Mouse (Mus musculus) CD4-positive helper T cell, adult 2 months (primary cell): ENCODE results near the gene Cnp.
"Not testable (repeated sequence)": the region's sequence is repeated elsewhere in the genome, so short reads cannot be mapped to it uniquely, and the experiment has no call there.

Source experiments
- DNase-seq: peaks from one replicate; pipeline ENCODE4 v3.0.0-alpha.2; 2012; ENCODE audit warnings: low read depth, missing footprints, low spot score

Cnp gene

GRCm38 (mm10) chr11:100555583-100555982, 19.1 kb upstream of the Cnp start:
- DNase-seq, result peak; percentile 81

- no peak for DNase-seq
Measured at GRCm38 (mm10) chr11:100557563-100557962, 17.1 kb upstream of the Cnp start.

- DNase-seq, result no peak
Measured at GRCm38 (mm10) chr11:100559476-100559875, 15.2 kb upstream of the Cnp start.

GRCm38 (mm10) chr11:100561748-100562147, 13.0 kb upstream of the Cnp start:
- DNase-seq, result no peak

GRCm38 (mm10) chr11:100564297-100564696, 10.4 kb upstream of the Cnp start:
- no peak for DNase-seq

GRCm38 (mm10) chr11:100564703-100565102, 10.0 kb upstream of the Cnp start:
- no peak for DNase-seq

- DNase-seq, result no peak
Measured at GRCm38 (mm10) chr11:100567229-100567628, 7.5 kb upstream of the Cnp start.

GRCm38 (mm10) chr11:100567815-100568245, 6.9 kb upstream of the Cnp start:
- no peak for DNase-seq

GRCm38 (mm10) chr11:100568692-100569091, 6.0 kb upstream of the Cnp start:
- DNase-seq, result no peak

GRCm38 (mm10) chr11:100569789-100570188, 4.9 kb upstream of the Cnp start:
- no peak for DNase-seq

GRCm38 (mm10) chr11:100570430-100571201, 4.1 kb upstream of the Cnp start:
- peak; percentile 75 for DNase-seq

- DNase-seq, result peak; percentile 44
Measured at GRCm38 (mm10) chr11:100571202-100571567, 3.5 kb upstream of the Cnp start.

- peak; percentile 77 for DNase-seq
Measured at GRCm38 (mm10) chr11:100574188-100574587, 516 bp upstream of the Cnp start.

- no peak for DNase-seq
Measured at GRCm38 (mm10) chr11:100575484-100575855, 766 bp downstream of the Cnp start.

GRCm38 (mm10) chr11:100576256-100576655, 1.6 kb downstream of the Cnp start:
- no peak for DNase-seq

- DNase-seq, result no peak
Measured at GRCm38 (mm10) chr11:100577852-100578599, 3.3 kb downstream of the Cnp start.

GRCm38 (mm10) chr11:100579116-100579799, 4.6 kb downstream of the Cnp start:
- DNase-seq, result no peak

- no peak for DNase-seq
Measured at GRCm38 (mm10) chr11:100580275-100580674, 5.6 kb downstream of the Cnp start.

GRCm38 (mm10) chr11:100581756-100582155, 7.1 kb downstream of the Cnp start:
- DNase-seq, result no peak

- DNase-seq, result not testable (repeated sequence)
Measured at GRCm38 (mm10) chr11:100582413-100582812, 7.7 kb downstream of the Cnp start.

GRCm38 (mm10) chr11:100582836-100583235, 8.1 kb downstream of the Cnp start:
- no peak for DNase-seq

- DNase-seq, result peak; percentile 43
Measured at GRCm38 (mm10) chr11:100584561-100584961, 9.9 kb downstream of the Cnp start.
